Mouse (Mus musculus): ENCODE results near the gene Ank.
A peak's percentile ranks its signal among the peaks of the same experiment; 100 is the strongest.

Gene Ank

GRCm38 (mm10) chr15:27496596-27497299 is 30.3 kb downstream of the Ank start:
- DNase-seq (ENCODE audit: low read depth, low spot score): no peak

GRCm38 (mm10) chr15:27497300-27497997 is 31.0 kb downstream of the Ank start:
- DNase-seq (ENCODE audit: low read depth, low spot score): no peak

GRCm38 (mm10) chr15:27498078-27498477 is 31.6 kb downstream of the Ank start:
- no peak for DNase-seq (ENCODE audit: low read depth, low spot score)

- no peak for DNase-seq (ENCODE audit: low read depth, low spot score)
These were observed 33.9 kb downstream of the Ank start for GRCm38 (mm10) chr15:27500390-27500789.

GRCm38 (mm10) chr15:27502338-27502737 is 35.9 kb downstream of the Ank start:
- no peak for DNase-seq (ENCODE audit: low read depth, low spot score)

GRCm38 (mm10) chr15:27503221-27503620 is 36.7 kb downstream of the Ank start:
- peak; percentile 79 for DNase-seq (ENCODE audit: low read depth, low spot score)

- DNase-seq (ENCODE audit: low read depth, low spot score): no peak
These were observed 37.6 kb downstream of the Ank start for GRCm38 (mm10) chr15:27503801-27504730.

- DNase-seq (ENCODE audit: low read depth, low spot score): peak; percentile 60
These were observed 39.8 kb downstream of the Ank start for GRCm38 (mm10) chr15:27506127-27506886.

- DNase-seq (ENCODE audit: low read depth, low spot score): no peak
These were observed 40.6 kb downstream of the Ank start for GRCm38 (mm10) chr15:27506893-27507596.

- peak; percentile 53 for DNase-seq (ENCODE audit: low read depth, low spot score)
These were observed 41.7 kb downstream of the Ank start for GRCm38 (mm10) chr15:27508169-27508568.

- peak; percentile 93 for DNase-seq (ENCODE audit: low read depth, low spot score)
These were observed 42.5 kb downstream of the Ank start for GRCm38 (mm10) chr15:27508982-27509381.

GRCm38 (mm10) chr15:27516927-27517326 is 50.5 kb downstream of the Ank start:
- peak; percentile 63 for DNase-seq (ENCODE audit: low read depth, low spot score)

GRCm38 (mm10) chr15:27518026-27518425 is 51.5 kb downstream of the Ank start:
- DNase-seq (ENCODE audit: low read depth, low spot score): no peak

GRCm38 (mm10) chr15:27519857-27520256 is 53.4 kb downstream of the Ank start:
- no peak for DNase-seq (ENCODE audit: low read depth, low spot score)

- peak; percentile 51 for DNase-seq (ENCODE audit: low read depth, low spot score)
These were observed 58.9 kb downstream of the Ank start for GRCm38 (mm10) chr15:27525233-27526005.

- DNase-seq (ENCODE audit: low read depth, low spot score): no peak
These were observed 62.4 kb downstream of the Ank start for GRCm38 (mm10) chr15:27528896-27529295.

- peak; percentile 74 for DNase-seq (ENCODE audit: low read depth, low spot score)
These were observed 63.5 kb downstream of the Ank start for GRCm38 (mm10) chr15:27530023-27530422.

GRCm38 (mm10) chr15:27533036-27533435 is 66.6 kb downstream of the Ank start:
- DNase-seq (ENCODE audit: low read depth, low spot score): no peak

GRCm38 (mm10) chr15:27535681-27536080 is 69.2 kb downstream of the Ank start:
- DNase-seq (ENCODE audit: low read depth, low spot score): peak; percentile 77

GRCm38 (mm10) chr15:27536186-27536585 is 69.7 kb downstream of the Ank start:
- peak; percentile 84 for DNase-seq (ENCODE audit: low read depth, low spot score)
